Mouse (Mus musculus): ENCODE measurements around the gene Olfr1123.
"Not testable (repeated sequence)": the region's sequence is repeated elsewhere in the genome, so short reads cannot be mapped to it uniquely, and the experiment has no call there.

The Olfr1123 gene

DNA sequence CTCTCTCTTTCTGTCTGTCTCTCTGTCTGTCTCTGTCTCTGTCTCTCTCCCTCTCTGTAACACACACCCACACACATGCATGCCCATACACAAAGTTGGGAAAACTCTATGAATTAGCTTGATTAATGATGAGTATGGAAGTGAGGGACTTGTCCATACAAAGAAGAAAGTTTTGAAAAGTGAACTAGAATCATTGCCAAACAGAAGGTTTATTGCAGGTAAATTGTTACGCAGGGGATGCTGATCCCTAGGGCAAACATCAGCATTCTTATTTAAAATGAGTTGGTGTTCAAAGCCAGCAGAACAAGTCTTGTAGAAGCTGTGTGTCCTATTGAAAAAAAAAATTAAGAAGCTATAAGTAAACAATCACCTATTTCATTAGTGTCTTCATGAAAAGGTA lies at the start of gene Olfr1123:
Olfr1123 (plus strand) TSS at position 301 of the 400 bp plus-strand sequence.
- DNase-seq, result no peak

DNA sequence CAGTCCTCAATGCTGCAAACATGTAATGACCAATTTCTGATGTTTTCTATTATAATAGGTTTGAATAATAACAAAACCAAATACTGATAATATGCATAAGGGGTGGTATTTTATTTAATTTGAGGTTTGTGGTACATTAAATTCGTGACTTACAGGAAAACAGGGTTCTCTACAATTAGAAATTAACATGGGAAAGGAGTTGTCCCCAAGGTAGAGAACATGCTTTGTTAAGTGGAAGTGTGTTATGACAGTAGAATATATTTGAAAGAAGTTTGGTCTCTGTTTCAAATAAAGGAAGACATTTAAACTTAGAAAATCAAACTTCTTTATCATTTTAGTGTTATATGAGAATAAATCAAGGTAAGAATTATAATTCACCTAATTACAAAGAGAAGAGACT lies 46.8 kb upstream of the Olfr1123 start, which contains the start of gene Olfr1121:
Olfr1121 (plus strand) TSS at position 301 of the 400 bp plus-strand sequence.
- no peak for DNase-seq

DNA sequence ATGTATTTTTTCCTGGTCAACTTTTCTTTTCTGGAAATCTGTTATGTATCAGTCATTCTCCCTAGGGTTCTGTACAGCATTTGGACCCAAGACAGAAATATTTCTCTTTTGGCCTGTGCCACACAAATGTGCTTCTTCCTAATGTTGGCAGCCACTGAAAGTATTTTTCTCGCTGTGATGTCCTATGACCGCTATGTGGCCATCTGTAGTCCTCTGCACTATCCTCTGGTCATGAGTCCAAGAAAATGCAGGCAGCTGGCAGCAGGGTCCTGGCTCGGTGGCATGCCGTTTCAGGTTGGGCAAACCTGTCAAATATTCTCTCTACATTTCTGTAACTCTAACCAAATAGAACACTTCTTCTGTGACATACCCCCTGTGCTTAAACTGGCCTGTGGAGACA lies 44.7 kb upstream of the Olfr1123 start:
- no peak for DNase-seq

DNA sequence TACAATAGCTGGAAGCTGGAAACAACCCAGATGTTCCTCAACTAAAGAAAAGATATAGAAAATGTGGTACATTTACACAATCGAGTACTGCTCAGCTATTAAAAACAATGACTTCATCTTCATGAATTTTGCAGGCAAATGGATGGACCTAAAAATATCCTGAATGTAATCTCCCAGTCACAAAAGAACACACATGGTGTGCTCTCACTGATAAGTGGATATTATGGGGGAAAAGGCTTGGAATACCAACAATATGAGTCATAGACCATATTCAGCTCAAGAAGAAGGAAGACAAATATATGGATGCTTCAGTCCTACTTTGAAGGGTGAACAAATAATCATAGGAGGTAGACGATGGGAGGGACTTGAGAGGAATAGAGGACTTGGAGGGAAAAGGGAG lies 32.5 kb upstream of the Olfr1123 start:
- DNase-seq, result no peak

DNA sequence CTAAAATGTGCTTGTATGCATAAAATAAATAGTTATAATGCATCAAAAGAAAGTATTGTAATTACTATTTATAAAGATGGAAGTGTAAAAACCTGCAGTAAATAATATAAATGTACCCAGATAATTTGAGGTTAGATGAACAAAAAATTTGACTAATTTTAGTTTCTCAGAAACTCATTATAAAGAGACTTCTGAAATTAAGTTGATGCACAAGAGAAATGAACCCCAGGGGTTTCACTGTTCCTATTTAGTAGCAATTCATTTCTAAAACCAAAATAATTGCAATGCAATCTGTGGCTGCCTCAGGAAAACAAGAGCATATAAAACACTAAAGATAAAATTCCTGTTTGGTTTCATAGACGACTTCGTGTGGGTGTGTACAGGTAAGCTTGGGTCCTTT lies 30.9 kb upstream of the Olfr1123 start, which contains the start of gene Olfr1122:
Olfr1122 (plus strand) TSS at position 301 of the 400 bp plus-strand sequence.
- no peak for DNase-seq

DNA sequence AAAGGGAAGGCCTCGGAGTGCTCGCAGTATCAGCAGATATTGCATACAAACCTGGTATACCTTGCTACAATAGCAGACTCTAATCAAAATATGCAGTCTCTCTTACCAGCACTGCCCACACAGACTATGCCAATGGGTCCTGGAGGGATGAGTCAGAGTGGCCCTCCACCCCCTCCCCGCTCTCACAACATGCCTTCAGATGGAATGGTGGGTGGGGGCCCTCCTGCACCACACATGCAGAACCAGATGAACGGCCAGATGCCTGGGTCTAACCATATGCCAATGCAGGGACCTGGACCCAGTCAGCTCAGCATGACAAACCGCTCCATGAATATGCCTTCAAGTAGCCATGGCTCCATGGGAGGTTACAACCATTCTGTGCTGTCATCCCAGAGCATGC lies 22.8 kb upstream of the Olfr1123 start:
- not testable (repeated sequence) for DNase-seq

DNA sequence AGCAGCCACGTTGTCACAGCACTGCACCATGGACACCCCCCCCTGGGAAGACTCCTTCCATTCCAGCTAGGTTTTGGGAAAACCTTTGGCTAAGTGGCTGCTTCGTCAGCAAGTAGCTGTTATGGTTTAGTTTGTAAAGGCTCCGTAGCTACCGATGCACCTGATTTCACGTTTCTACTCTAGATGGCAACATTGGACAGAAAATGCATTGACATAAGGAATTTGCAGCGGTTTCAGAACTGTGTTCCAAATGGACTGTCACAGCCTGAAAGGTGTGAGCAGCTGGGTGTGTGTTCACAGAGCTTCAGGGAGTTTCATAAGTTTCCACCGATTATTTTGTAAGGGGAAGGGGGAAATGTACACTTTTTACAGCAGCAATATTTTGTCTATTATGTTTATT lies 21.7 kb upstream of the Olfr1123 start:
- DNase-seq, result not testable (repeated sequence)

DNA sequence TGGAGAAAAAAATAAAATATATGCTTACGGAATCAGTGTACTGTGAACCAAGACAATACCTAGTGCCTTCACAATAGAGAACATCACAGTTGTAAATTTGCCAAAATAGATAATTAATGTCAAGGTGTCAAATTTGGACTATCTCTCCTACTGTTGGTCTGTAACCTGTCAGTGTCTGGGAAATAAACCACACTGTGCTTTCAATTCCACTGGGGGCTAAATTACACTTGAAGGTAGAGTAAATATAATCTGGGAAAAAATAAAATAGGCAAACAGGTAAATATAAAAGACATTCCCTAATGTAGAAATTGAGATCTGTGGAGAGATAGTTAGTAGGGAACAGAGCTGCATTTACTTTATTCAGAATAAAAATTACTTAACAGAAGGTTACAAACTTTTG lies 13.5 kb downstream of the Olfr1123 start, which contains the start of gene Olfr1124:
Olfr1124 (plus strand) TSS at position 301 of the 400 bp plus-strand sequence.
- DNase-seq, result no peak

DNA sequence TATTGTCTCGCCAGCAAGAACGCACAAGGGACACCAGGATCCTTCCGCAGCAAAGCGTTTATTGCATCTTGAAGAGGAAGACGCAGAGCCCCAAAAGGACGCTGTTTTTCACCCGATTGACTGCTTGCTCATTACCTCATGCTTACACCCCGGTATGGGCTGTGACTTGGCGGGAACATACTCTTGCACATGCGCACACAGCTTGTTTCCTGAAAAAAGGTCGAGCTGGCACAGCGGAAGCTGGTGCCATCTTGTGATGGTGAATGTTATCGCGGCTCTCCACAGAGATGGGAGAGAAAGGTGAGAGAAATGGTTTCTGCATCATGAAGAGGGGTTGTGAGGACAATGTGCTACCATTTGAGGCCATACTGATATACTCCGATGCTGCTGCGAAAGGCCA lies 21.3 kb downstream of the Olfr1123 start:
- DNase-seq, result no peak

DNA sequence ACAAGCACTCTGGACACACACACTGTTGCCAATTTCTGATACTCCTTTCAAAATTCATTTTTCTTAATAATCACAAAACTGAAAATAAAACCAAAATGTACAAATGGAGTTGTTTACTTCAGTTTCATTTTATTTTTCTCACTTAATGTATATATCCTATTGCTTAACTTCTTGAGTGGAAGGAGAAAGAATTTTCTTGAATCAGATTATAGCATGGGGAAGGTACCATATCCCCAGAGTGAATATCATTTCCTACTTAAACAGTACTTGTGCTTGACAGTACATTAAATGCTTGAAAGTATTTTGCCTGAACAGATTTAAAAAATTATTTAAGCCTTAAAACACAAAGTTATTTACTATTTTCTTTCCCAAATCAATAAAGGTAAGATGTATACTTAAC lies 37.2 kb downstream of the Olfr1123 start, which contains the start of gene Olfr1126:
Olfr1126 (plus strand) TSS at position 301 of the 400 bp plus-strand sequence.
- DNase-seq, result no peak

DNA sequence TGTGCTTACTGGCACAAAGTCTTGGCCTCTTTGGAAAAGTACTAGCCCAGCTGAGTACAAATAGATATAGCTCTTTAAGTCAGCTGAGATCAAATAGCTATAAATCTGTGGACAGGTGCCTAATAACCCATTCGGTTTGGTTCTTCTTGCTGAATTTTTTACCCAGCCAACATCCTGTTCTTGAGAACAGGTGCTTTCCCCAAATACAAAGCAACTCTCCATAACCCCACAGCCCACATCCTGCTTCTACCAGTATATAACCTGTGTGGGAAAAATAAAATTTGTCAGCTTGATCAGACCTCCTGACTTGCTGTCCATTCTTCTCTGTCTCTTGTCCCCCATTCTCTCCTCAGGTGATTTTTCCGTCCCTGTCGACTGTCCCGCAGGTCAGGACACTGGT lies 45.3 kb downstream of the Olfr1123 start:
- DNase-seq, result no peak
